Mouse (Mus musculus): ENCODE data around the gene Mllt10.
"Not testable (repeated sequence)": the region's sequence is repeated elsewhere in the genome, so short reads cannot be mapped to it uniquely, and the experiment has no call there.

Gene Mllt10

DNA sequence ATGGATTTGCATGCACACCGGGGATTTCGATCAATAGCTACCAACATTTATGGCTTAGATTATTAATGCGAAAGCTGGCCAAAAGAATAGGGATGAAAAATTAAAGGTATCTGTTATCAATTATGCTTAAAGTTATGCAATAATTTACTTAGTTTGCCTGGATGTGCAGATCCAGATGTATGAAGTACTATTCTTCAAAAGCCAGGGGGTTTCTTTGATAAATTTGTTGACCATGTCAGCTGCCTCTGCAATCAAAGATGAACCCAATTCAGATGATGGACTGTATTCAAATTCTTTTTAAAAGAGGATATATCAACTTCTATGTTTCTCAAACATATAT lies 3.2 kb upstream of the Mllt10 start:
- DNase-seq (ENCODE audit: low spot score) = no peak

GRCm38 (mm10) chr2:18052581-18052980 lies 2.5 kb upstream of the Mllt10 start:
- no peak for DNase-seq (ENCODE audit: low spot score)

DNA sequence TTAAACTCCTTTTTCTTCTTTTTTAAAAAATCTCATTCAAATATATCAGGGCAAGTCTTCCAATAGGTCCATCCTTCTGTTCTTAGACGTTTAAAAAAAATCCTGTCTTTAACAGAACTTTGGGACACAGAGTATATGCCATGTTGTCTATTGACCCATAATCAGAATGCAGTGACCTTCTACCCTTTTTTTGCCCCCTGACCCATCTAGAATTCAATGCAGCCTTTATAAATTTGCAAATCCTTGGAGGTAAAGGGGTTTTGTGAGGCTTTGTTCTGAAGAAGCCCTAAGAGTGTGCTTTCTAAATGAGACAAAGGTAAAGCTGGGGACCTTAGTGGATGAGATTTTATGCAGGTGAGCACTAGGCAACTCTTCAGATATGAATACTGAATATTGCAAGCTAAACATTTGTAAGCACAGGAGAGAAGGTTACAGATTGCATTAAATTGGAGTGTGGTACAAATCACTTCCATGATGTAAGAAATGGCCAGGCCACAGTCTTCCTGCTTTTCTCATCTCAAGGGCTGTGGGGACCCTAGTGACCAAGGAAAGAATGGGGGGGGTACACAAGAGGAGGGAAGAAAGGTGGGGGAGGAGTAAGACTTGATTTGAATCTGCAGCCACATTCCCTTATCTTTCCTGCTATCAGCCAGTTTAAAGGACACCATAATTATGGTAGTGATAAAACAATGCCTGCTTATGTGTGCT lies 1.6 kb upstream of the Mllt10 start:
- DNase-seq (ENCODE audit: low spot score) = no peak

DNA sequence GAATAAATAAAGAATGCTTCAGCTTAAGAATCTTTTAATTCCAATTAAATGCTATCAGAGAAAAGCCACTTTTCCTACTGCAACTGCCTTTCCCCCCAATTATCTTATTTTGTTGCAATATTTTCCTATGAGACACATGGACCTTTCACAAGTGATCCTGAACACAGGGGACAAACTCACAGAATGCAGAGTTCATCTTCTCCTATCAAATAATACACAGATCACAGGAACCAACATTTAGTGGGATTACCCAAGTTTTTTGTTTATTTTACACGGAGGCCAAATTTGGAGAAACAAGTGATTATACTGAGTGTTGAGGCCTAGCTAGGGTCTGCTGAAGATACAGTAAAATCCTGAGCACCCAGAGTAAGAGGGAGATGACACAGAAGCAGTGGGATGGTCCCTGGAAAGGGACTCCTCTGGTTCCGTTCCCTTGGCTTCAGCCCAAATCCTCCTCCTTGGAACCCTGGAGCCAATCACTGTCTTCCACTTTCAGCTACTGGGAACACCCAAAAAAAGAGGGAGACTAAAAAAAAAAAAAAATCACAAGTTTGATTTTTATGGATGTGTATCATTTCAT lies 996 bp upstream of the Mllt10 start:
- no peak for DNase-seq (ENCODE audit: low spot score)

DNA sequence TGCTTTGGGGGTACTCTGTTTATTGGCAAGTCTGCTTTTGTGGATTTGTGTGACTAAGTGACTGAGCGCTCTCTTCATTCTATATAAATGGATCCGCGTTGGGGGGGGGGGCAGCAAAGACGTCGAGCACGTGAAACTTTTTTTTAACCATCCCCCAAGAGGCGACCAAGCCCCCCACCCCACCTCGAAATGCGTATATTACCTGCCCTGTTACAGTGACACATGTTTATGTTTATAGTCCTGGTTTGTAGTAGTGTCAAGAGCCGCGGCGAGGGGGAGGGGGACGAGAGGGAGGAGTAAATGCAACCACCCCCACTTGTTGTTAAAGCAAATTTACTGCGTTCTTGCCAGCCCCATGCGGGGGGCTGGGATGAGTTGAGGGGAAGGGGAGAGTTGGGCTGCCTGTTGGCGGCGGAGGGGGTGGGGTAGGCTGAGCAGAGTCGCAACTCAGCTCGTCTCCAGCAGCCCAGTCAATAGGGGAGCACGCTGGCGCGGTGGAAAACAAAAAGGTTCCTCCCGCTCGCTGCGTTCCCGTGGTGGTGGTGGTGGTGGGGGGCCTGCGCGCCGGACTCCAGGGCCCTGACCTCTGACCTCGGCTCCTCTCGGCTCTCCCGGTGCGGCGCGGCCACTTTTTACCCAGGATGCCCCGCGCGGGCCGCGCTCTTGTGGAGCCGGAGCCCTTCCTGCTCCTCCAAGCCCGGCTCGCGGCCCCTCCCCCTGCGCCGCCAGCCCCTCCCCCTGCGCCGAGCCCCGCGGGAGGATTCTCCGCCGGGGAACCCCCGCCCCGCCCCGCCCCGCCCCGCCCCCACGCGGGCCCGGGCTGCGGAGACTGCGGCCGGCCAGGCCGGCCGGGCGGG lies 1.1 kb downstream of the Mllt10 start:
- DNase-seq (ENCODE audit: low spot score) = peak; percentile 84

GRCm38 (mm10) chr2:18056786-18057255 lies 1.8 kb downstream of the Mllt10 start:
- DNase-seq (ENCODE audit: low spot score) = peak; percentile 88

DNA sequence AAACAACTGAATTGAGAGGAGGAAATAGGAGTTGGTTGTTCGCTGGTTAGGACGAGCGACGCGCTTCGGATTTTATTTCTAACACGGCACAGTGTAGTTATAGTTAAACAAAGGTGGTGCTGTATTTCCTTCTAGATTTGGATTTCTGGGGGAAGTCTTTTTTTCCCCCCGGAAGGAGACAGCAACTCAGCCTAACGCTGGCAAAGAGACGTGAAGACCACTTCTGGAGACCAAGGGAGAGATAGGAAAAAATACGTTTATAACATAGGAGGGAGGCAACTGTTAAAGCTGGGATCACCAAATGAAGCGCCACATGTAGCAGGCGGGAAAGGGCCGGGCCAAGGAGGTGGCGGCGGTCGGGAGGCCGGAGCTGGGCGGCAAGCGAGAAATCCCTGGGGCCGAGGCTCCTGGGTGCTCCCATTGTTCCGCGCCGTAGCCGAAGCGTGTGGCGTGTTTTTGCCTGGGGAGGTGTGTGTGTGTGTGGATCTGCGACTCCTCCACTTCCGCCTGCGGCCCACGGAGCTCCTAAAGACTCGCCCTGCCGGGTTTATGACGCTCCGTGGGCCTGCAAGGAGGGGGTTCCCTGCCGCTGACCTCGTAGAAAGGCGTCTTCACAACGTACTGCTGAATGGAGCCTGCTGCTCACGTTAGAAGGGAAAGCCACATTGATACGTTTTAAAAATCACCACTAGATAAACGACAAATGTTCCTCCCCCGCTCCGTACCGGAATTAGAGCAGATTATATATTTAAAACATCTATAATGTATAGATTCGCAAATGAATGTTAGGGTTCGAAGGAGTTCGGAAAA lies 2.5 kb downstream of the Mllt10 start:
- no peak for DNase-seq (ENCODE audit: low spot score)

DNA sequence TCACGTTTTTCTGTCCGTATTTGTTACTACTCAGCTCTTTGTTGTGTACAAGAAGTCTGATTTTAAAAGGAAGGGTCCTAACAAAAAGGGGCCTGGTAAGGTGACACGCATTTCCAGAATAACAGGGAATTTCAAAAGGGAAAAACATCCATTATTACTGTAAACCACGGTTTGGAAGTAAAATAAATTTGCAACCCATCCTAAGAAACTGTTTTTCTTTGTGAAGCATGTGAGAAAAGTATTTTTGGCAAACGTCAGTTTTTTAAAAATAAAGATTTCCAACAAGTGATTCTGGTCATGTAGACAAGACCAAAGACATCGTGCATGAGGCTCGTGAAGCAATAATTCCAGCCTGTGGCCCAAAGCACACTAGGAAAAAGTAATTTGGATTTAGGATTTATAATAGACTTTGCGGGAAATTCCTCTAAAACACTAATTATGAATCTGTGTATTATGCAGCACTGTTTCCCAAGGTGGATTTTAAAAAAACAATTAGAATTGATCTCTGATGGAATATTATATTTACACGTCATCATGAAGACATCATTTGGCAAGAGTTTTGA lies 3.2 kb downstream of the Mllt10 start:
- DNase-seq (ENCODE audit: low spot score) = no peak

- DNase-seq (ENCODE audit: low spot score) = no peak
Measured at GRCm38 (mm10) chr2:18059063-18059462, 4.0 kb downstream of the Mllt10 start.

GRCm38 (mm10) chr2:18059891-18060290 lies 4.9 kb downstream of the Mllt10 start:
- no peak for DNase-seq (ENCODE audit: low spot score)

- DNase-seq (ENCODE audit: low spot score) = no peak
Measured at GRCm38 (mm10) chr2:18060396-18060795, 5.4 kb downstream of the Mllt10 start.

GRCm38 (mm10) chr2:18063763-18064251 lies 8.8 kb downstream of the Mllt10 start:
- DNase-seq (ENCODE audit: low spot score) = no peak

DNA sequence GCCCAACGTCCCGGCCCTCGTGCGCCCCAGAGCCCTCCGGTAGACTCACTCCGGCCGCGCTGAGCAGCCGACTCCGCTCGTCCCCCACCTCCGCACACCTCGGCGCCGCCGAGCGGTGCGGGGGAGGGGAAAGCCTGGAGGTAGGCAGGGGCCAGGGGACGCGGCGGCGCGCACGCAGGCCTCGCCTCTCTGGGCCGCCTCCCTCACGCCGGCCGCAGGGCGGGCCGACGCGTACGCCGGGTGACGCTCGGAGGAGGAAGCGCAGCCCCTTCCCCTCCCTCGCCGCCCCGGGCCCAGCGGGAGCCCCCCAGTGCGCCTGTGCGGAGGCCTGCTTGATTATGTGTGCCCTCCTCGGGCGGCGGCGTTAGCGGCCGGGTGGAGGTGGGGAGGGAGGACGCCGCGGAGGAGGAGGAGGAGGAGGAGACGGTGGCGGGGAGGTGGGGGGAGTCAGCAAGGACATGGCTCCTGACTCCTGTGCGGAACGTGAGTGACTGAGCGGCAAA lies 9.4 kb downstream of the Mllt10 start:
- peak; percentile 60 for DNase-seq (ENCODE audit: low spot score)

GRCm38 (mm10) chr2:18064941-18065707 lies 10.1 kb downstream of the Mllt10 start:
- peak; percentile 44 for DNase-seq (ENCODE audit: low spot score)

GRCm38 (mm10) chr2:18065708-18066030 lies 10.6 kb downstream of the Mllt10 start:
- DNase-seq (ENCODE audit: low spot score) = no peak

DNA sequence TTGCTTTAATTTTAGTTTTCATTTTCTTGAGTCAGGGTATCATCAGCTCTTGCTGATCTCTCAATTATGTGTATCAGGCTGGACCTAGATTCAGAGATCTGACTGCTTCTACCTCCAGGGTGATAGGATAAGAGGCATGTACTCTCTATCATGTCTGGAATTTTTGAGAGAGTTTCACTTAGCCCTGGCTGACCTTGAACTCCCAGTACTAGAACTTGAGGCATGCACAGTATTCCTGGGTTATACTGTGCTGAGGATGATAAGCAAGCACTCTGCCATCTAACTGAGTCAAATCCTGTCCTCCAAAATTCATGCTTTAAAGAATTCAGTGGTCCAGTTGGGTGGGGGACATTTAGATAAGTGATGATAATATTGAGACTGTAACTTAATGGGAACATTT lies 11.4 kb downstream of the Mllt10 start:
- no peak for DNase-seq (ENCODE audit: low spot score)

DNA sequence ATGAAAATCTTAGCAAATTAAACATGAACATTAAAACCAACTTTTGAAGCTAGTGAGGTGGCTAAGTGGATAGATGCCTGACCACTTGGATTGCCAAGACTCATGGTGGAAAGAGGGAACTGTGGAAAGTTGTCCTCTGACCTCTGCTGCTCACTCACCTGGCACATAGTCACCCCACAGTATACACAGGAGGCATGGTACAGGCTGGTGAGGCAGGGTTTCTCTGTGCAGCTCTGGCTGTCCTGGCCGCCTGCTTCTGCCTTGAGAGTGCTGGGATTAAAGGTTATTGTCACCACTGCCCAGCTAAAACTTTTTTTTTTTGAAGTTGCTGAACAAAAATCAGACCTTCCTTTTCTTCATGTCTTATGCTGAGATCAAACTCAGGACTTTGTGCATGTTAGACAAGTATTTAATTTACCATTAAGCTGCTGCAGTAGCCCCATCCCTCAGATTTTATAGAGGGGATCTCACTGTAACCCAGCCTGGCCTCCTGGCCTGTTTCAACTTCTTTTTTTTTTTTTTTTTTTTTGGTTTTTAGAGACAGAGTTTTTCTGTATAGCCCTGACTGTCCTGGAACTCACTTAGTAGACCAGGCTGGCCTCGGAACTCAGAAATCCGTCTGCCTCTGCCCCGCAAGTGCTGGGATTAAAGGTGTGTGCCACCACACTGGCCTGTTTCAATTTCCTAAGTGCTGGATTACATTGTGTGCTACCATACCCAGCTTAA lies 13.2 kb downstream of the Mllt10 start:
- no peak for DNase-seq (ENCODE audit: low spot score)

GRCm38 (mm10) chr2:18071947-18072346 lies 16.9 kb downstream of the Mllt10 start:
- DNase-seq (ENCODE audit: low spot score) = no peak

DNA sequence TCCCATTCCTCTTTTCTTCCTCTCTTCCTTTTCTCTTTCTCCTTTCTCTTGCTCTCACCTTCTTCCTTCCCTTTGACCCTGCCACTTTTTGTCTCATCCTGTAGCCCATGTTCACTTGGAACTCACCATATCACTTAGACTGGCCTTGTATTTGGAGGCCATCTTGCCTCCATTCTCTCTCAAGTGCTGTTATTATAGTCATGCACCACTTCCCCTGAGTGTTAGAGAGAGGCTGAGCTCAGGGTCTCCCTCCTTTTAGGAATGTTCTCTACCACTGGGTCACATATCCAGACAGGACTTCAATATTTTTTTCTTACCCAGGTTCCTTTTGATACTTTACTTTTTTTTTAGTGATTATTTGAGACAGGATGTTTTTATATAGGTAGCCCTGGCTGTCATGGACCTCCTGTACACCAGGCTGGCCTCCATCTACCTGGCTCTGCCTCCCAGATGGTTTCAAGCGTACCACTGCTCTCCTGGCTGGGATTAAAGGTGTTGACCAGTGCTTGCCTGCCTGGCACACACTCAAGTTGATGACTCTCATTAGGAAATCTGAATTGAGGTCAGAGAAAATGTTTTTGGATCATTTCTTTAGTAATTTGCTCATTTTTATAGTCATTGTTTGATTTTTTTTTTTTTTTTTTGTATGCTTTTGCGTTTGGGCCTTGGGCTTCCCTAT lies 25.3 kb downstream of the Mllt10 start:
- no peak for DNase-seq (ENCODE audit: low spot score)

DNA sequence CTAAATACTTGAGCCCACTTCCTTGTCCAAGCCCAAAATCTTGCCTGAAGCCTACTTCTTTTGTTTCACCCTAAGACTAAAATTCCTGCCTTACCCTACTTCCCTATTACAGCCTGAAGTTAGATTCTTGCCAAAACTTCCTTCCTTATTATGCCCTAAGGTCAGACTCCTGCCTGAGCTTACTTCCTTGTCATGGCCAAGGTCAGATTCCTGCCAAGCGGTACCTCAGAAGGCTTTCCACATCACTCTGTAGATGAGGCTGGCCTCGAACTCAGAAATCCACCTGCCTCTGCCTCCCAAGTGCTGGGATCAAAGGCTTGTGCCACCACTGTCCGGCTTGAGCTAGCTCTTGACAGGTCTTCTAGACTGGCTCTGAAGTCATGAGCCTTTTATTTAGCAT lies 32.7 kb downstream of the Mllt10 start:
- DNase-seq (ENCODE audit: low spot score) = not testable (repeated sequence)
